Mouse (Mus musculus): ENCODE measurements around the gene Dock2. TPM values are rescaled to one million over a fixed set of nuclear protein-coding genes. Genes with fewer than 3 reads are reported as not detected.

Gene Dock2
- polyA plus RNA-seq, 1 experiment from 2014 or later = 1.1 TPM

DNA sequence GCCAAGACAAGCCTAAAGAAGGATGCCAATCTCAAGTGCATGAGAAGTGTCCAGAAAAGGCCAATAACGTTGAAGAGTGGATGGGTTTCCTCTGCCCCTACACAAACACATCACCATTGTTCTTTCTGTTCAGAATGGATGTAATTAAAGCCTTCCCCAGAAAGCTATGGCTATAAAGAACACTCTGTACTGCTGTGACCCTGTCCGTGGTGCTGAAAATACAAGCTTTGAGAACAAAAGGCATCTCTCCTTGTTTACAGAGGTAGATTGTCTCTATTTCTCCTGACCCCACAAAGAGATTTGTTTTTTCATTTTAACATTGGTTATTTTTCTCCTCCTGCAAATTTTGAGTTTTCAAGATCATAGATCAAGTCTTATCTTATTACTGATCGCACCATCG, 335.8 kb downstream of the Dock2 start:
- H3K27ac ChIP-seq (ENCODE audit: low read depth, low read length) = no peak overlapping the region
- H3K9ac ChIP-seq (ENCODE audit: low read depth, low read length) = no peak overlapping the region
- 44% methylated on average over 4 of the region's 4 CpGs for WGBS
- ATAC-seq (ENCODE audit: low FRiP score, low TSS enrichment) = no peak
- H3K36me3 ChIP-seq (ENCODE audit: control insufficient read depth, insufficient read depth, low read length) = no peaks in the 10 kb centered on the region
- H3K4me2 ChIP-seq (replicated peaks; ENCODE audit: low read depth, low read length) = no peak overlapping the region
- no peaks in the 10 kb centered on the region for H3K9me3 ChIP-seq (ENCODE audit: control insufficient read depth, low read length)
- no peak overlapping the region for H3K4me3 ChIP-seq (ENCODE audit: low read length)
- H3K27me3 ChIP-seq (ENCODE audit: control insufficient read depth, insufficient read depth, low read length) = no peaks in the 10 kb centered on the region
- H3K4me1 ChIP-seq (ENCODE audit: control insufficient read depth, insufficient read depth, low read length) = no peaks in the 10 kb centered on the region

DNA sequence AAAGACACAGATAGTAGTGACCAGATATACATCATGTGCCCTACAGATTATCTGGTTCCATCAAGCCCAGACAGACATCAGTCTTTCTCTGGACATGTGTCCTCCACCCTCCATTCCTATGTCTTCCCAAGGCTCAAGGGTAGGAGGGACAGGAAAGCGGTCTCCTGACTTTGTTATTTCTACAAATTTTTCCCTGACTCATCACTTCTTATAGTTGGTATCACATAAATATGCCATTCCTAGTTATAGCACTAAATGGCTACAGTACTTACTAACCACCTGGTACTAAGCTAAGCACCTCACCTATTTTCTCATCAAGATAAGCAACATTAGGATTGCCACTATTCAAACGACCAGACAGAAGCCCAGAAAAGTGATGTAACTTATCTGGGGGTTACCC, 345.3 kb downstream of the Dock2 start:
- H3K27me3 ChIP-seq (ENCODE audit: control insufficient read depth, insufficient read depth, low read length) = no peaks in the 10 kb centered on the region
- no peaks in the 10 kb centered on the region for H3K4me1 ChIP-seq (ENCODE audit: control insufficient read depth, insufficient read depth, low read length)
- 61% methylated on average over 2 of the region's 2 CpGs for WGBS
- ATAC-seq (ENCODE audit: low FRiP score, low TSS enrichment) = no peak
- no peaks in the 10 kb centered on the region for H3K36me3 ChIP-seq (ENCODE audit: control insufficient read depth, insufficient read depth, low read length)
- H3K9ac ChIP-seq (ENCODE audit: low read depth, low read length) = no peak overlapping the region
- no peak overlapping the region for H3K4me2 ChIP-seq (replicated peaks; ENCODE audit: low read depth, low read length)
- H3K27ac ChIP-seq (ENCODE audit: low read depth, low read length) = no peak overlapping the region
- H3K4me3 ChIP-seq (ENCODE audit: low read length) = no peak overlapping the region
- H3K9me3 ChIP-seq (ENCODE audit: control insufficient read depth, low read length) = no peaks in the 10 kb centered on the region

DNA sequence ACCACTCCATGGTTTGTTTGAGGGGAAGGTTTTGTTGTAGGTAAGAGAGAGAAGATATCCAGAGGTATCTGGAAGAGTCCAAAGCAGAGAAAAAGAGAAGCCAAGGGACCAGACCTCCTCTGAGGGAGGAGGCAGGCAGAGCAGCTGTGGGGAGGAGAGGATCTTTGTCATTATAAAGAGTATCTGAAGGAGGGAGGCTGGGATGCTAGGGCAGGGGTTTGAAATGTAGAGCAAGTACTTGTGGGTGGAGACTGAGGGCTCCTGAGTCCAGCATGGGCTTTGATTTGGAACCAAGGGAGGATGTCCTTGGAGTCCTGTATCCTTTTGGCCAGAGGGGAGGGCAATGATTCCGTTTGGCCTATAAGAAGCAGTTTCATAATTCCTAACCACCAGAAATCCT, 346.2 kb downstream of the Dock2 start:
- H3K27me3 ChIP-seq (ENCODE audit: control insufficient read depth, insufficient read depth, low read length) = no peaks in the 10 kb centered on the region
- no peaks in the 10 kb centered on the region for H3K36me3 ChIP-seq (ENCODE audit: control insufficient read depth, insufficient read depth, low read length)
- ATAC-seq (ENCODE audit: low FRiP score, low TSS enrichment) = no peak
- no peak overlapping the region for H3K27ac ChIP-seq (ENCODE audit: low read depth, low read length)
- no peak overlapping the region for H3K4me3 ChIP-seq (ENCODE audit: low read length)
- no peak overlapping the region for H3K9ac ChIP-seq (ENCODE audit: low read depth, low read length)
- H3K4me1 ChIP-seq (ENCODE audit: control insufficient read depth, insufficient read depth, low read length) = no peaks in the 10 kb centered on the region
- no peak overlapping the region for H3K4me2 ChIP-seq (replicated peaks; ENCODE audit: low read depth, low read length)
- no peaks in the 10 kb centered on the region for H3K9me3 ChIP-seq (ENCODE audit: control insufficient read depth, low read length)
- 78% methylated on average over 1 of the region's 1 CpGs for WGBS

DNA sequence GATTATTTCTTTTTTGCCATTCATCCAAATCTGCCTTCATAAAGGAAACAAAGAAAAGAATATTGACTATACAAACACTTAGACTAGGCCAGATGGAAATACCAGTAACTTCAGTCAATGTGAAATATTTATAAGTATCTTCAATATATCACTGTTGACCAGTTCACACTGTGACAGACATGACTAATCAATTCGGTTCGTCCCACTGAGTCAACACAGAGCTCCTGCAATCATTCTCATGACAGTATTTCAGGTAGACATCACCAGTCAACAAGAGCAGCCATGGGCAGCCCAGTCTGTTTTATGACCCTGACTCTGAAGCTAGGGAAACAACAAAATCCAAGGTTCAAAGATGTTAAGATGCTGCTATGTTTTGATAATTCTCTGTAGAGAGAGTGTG, 351.7 kb downstream of the Dock2 start:
- H3K4me2 ChIP-seq (replicated peaks; ENCODE audit: low read depth, low read length) = no peak overlapping the region
- no peak overlapping the region for H3K9ac ChIP-seq (ENCODE audit: low read depth, low read length)
- no peak for ATAC-seq (ENCODE audit: low FRiP score, low TSS enrichment)
- no peaks in the 10 kb centered on the region for H3K4me1 ChIP-seq (ENCODE audit: control insufficient read depth, insufficient read depth, low read length)
- no peak overlapping the region for H3K27ac ChIP-seq (ENCODE audit: low read depth, low read length)
- no peak overlapping the region for H3K4me3 ChIP-seq (ENCODE audit: low read length)
- no peaks in the 10 kb centered on the region for H3K9me3 ChIP-seq (ENCODE audit: control insufficient read depth, low read length)
- WGBS = 53% methylated on average over 2 of the region's 2 CpGs
- no peaks in the 10 kb centered on the region for H3K36me3 ChIP-seq (ENCODE audit: control insufficient read depth, insufficient read depth, low read length)
- no peaks in the 10 kb centered on the region for H3K27me3 ChIP-seq (ENCODE audit: control insufficient read depth, insufficient read depth, low read length)

DNA sequence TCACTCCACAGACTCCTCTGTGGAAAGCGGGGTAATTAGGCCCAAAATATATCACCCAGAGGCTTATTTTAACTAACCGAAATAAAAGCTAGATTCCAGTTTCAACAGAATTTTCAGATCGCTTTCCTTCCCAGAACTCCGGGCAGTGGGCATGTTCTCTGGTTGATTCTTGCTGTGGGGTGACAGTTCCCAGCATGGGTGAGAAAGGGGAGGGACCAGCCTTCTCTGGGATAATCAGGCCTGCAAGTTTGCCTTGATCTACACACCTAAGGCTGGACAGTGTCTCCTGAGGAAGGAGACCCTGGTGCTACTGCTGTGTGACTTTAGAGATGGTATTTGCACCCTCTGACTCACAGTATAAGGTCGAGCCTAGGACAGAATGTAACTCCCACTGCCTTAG, 352.3 kb downstream of the Dock2 start:
- no peaks in the 10 kb centered on the region for H3K36me3 ChIP-seq (ENCODE audit: control insufficient read depth, insufficient read depth, low read length)
- no peaks in the 10 kb centered on the region for H3K27me3 ChIP-seq (ENCODE audit: control insufficient read depth, insufficient read depth, low read length)
- no peaks in the 10 kb centered on the region for H3K4me1 ChIP-seq (ENCODE audit: control insufficient read depth, insufficient read depth, low read length)
- no peak overlapping the region for H3K4me3 ChIP-seq (ENCODE audit: low read length)
- WGBS = 60% methylated on average over 5 of the region's 5 CpGs
- ATAC-seq (ENCODE audit: low FRiP score, low TSS enrichment) = no peak
- no peak overlapping the region for H3K9ac ChIP-seq (ENCODE audit: low read depth, low read length)
- H3K9me3 ChIP-seq (ENCODE audit: control insufficient read depth, low read length) = no peaks in the 10 kb centered on the region
- no peak overlapping the region for H3K4me2 ChIP-seq (replicated peaks; ENCODE audit: low read depth, low read length)
- H3K27ac ChIP-seq (ENCODE audit: low read depth, low read length) = no peak overlapping the region

DNA sequence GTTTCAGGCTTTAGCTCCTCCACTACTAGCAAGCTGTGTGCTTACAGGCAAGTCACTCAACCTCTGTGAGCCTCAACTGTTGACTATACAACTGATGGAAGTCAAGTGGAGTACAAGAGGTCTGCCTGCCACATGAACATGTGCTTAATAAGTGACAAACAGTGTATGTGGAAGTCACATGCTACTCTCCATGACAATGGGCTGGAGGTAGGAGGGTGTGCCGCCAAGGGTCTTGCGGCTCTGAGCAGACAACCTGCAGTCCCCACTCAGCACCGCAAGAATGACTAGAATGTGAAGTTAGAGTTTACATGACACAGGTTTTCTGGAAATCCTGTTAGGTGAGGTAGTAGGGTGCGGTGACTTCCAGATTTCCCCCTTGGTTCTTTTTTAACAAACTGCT, 352.8 kb downstream of the Dock2 start:
- no peak overlapping the region for H3K27ac ChIP-seq (ENCODE audit: low read depth, low read length)
- H3K27me3 ChIP-seq (ENCODE audit: control insufficient read depth, insufficient read depth, low read length) = no peaks in the 10 kb centered on the region
- no peaks in the 10 kb centered on the region for H3K9me3 ChIP-seq (ENCODE audit: control insufficient read depth, low read length)
- WGBS = 84% methylated on average over 4 of the region's 4 CpGs
- no peaks in the 10 kb centered on the region for H3K4me1 ChIP-seq (ENCODE audit: control insufficient read depth, insufficient read depth, low read length)
- ATAC-seq (ENCODE audit: low FRiP score, low TSS enrichment) = no peak
- H3K4me2 ChIP-seq (replicated peaks; ENCODE audit: low read depth, low read length) = no peak overlapping the region
- H3K36me3 ChIP-seq (ENCODE audit: control insufficient read depth, insufficient read depth, low read length) = no peaks in the 10 kb centered on the region
- H3K9ac ChIP-seq (ENCODE audit: low read depth, low read length) = no peak overlapping the region
- no peak overlapping the region for H3K4me3 ChIP-seq (ENCODE audit: low read length)

DNA sequence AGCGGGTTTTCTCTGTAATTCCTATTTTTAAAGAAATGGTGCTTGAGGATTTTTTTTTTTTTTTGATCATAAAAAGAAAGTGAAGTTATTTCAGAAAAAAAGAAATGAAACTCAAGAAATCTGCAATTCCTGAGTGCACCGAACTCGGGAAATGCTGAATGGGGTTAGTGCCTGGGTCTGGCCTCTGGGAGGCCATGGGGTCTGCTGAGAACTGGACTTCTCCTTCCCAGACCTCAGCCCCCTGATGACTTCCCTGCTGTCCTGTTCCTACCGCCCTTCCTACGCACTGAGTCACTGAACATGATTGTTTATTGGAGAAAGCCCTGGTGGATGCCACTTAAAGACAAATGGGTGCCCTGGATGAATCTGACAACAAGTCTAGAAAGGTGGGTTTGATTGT, 356.5 kb downstream of the Dock2 start:
- no peaks in the 10 kb centered on the region for H3K27me3 ChIP-seq (ENCODE audit: control insufficient read depth, insufficient read depth, low read length)
- H3K9ac ChIP-seq (ENCODE audit: low read depth, low read length) = no peak overlapping the region
- no peaks in the 10 kb centered on the region for H3K4me1 ChIP-seq (ENCODE audit: control insufficient read depth, insufficient read depth, low read length)
- 86% methylated on average over 5 of the region's 5 CpGs for WGBS
- no peak overlapping the region for H3K4me3 ChIP-seq (ENCODE audit: low read length)
- no peaks in the 10 kb centered on the region for H3K9me3 ChIP-seq (ENCODE audit: control insufficient read depth, low read length)
- no peaks in the 10 kb centered on the region for H3K36me3 ChIP-seq (ENCODE audit: control insufficient read depth, insufficient read depth, low read length)
- no peak overlapping the region for H3K4me2 ChIP-seq (replicated peaks; ENCODE audit: low read depth, low read length)
- H3K27ac ChIP-seq (ENCODE audit: low read depth, low read length) = no peak overlapping the region
- no peak for ATAC-seq (ENCODE audit: low FRiP score, low TSS enrichment)

DNA sequence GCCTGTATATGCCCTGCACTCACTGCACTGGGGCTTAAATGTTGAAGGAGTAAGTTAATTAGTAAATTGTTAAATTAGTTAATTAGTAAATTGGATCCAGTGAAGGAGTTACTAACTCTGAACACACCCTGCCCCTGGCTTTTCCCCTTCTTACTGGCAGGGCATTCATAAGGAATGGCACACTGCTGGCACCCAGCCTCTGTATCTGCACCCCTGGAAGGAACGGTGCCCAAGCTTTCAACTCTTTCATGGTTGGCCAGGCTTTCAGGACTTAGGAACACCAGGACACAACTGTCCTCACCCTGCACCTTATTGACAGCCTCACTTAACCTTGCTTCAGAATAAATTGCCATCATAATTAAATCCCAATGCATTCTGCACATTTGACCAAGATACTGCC, 359.1 kb downstream of the Dock2 start:
- Histone ChIP-seq H3K27me3 (ENCODE audit: control insufficient read depth, insufficient read depth, low read length) (no peaks in the 10 kb centered on the region), H3K9ac (ENCODE audit: low read depth, low read length) (no peak overlapping the region), H3K36me3 (ENCODE audit: control insufficient read depth, insufficient read depth, low read length) (no peaks in the 10 kb centered on the region), H3K4me2 (replicated peaks; ENCODE audit: low read depth, low read length) (no peak overlapping the region), H3K4me3 (ENCODE audit: low read length) (no peak overlapping the region), H3K27ac (ENCODE audit: low read depth, low read length) (no peak overlapping the region), H3K4me1 (ENCODE audit: control insufficient read depth, insufficient read depth, low read length) (no peaks in the 10 kb centered on the region), H3K9me3 (ENCODE audit: control insufficient read depth, low read length) (no peaks in the 10 kb centered on the region)
- WGBS = 88% methylated on average over 1 of the region's 1 CpGs
- no peak for ATAC-seq (ENCODE audit: low FRiP score, low TSS enrichment)

DNA sequence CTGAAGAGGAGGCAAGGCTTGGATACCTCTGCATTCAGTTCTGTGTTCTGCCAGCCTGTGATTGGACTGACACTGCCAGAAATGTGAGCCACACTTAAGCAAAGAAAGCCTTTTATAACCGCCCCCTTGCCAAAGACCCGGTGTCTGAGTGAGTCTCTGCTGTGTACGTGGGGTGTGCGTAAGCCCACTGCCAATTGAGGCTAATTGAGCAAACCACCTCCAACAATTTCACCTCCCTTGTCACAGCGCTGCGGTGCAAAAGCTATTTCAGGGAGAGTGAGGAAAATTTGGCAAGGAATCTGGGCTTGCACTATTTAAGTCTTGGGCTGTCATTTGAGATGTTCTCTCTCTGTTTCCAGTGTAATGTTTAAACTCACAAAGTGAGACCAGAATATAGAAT, 362.6 kb downstream of the Dock2 start:
- H3K4me2 ChIP-seq (replicated peaks; ENCODE audit: low read depth, low read length) = no peak overlapping the region
- no peaks in the 10 kb centered on the region for H3K4me1 ChIP-seq (ENCODE audit: control insufficient read depth, insufficient read depth, low read length)
- no peaks in the 10 kb centered on the region for H3K9me3 ChIP-seq (ENCODE audit: control insufficient read depth, low read length)
- H3K9ac ChIP-seq (ENCODE audit: low read depth, low read length) = no peak overlapping the region
- no peaks in the 10 kb centered on the region for H3K36me3 ChIP-seq (ENCODE audit: control insufficient read depth, insufficient read depth, low read length)
- no peaks in the 10 kb centered on the region for H3K27me3 ChIP-seq (ENCODE audit: control insufficient read depth, insufficient read depth, low read length)
- no peak for ATAC-seq (ENCODE audit: low FRiP score, low TSS enrichment)
- H3K4me3 ChIP-seq (ENCODE audit: low read length) = no peak overlapping the region
- H3K27ac ChIP-seq (ENCODE audit: low read depth, low read length) = no peak overlapping the region
- whole genome bisulfite sequencing = 42% methylated on average over 6 of the region's 6 CpGs

DNA sequence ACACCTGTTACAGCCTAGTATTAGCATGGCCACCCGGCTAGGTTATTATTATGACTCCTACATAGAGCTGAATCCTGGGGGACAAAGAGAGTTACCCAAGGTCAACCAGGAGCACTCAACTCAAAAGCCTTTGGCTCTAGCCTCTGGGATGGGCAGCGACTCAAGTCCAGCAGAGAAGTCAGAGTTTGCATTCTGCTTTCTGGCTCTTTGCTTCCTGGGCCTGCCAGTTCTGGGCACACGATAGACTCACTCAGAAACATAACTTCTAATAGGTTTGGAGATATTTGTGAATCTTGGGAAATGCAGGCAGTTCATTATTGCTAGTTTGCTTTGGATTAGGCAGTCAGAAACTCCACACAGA, 367.1 kb downstream of the Dock2 start:
- no peak overlapping the region for H3K4me2 ChIP-seq (replicated peaks; ENCODE audit: low read depth, low read length)
- H3K4me1 ChIP-seq (ENCODE audit: control insufficient read depth, insufficient read depth, low read length) = 0 out of 2 replicates have a peak, but pooled peaks cover 4% of the 10 kb centered on the region
- H3K27me3 ChIP-seq (ENCODE audit: control insufficient read depth, insufficient read depth, low read length) = no peaks in the 10 kb centered on the region
- no peaks in the 10 kb centered on the region for H3K9me3 ChIP-seq (ENCODE audit: control insufficient read depth, low read length)
- no peak overlapping the region for H3K9ac ChIP-seq (ENCODE audit: low read depth, low read length)
- H3K27ac ChIP-seq (ENCODE audit: low read depth, low read length) = no peak overlapping the region
- WGBS = 78% methylated on average over 3 of the region's 3 CpGs
- no peak for ATAC-seq (ENCODE audit: low FRiP score, low TSS enrichment)
- H3K36me3 ChIP-seq (ENCODE audit: control insufficient read depth, insufficient read depth, low read length) = no peaks in the 10 kb centered on the region
- H3K4me3 ChIP-seq (ENCODE audit: low read length) = no peak overlapping the region
